Mouse (Mus musculus) midbrain, postnatal 0 days (tissue): ENCODE results near the gene Cpsf6. TPM values are rescaled to one million over a fixed set of nuclear protein-coding genes. Genes with fewer than 3 reads are reported as not detected.

Experiments
- ATAC-seq: fragments of 200-750 bp; cut with Nextera tagmentation; 2 replicates; pipeline ENCODE4 v1.8.0; 2017; ENCODE audit warnings: moderate number of reproducible peaks, mild to moderate bottlenecking, moderate TSS enrichment, moderate library complexity; ENCODE audit not compliant: low FRiP score
- DNase-seq: peaks from one replicate; pipeline ENCODE4 v3.0.0-alpha.2; 2015; ENCODE audit warnings: low spot score
- H3K27ac ChIP-seq: fragments of 300-500 bp; sonication (generic); 2 replicates; pipeline ENCODE4 v1.5.1; 2014; ENCODE audit warnings: low read depth, mild to moderate bottlenecking, low read length, mixed read lengths
- H3K27me3 ChIP-seq: fragments of 300-500 bp; sonication (generic); 2 replicates; pipeline ENCODE4 v1.6.1; 2014; ENCODE audit warnings: low read length, control low read depth, mixed read lengths; ENCODE audit not compliant: insufficient read depth
- H3K36me3 ChIP-seq: fragments of 300-500 bp; sonication (generic); 2 replicates; pipeline ENCODE4 v1.6.1; 2014; ENCODE audit warnings: low read length, control low read depth, mixed read lengths; ENCODE audit not compliant: insufficient read depth
- H3K4me1 ChIP-seq: fragments of 300-500 bp; sonication (generic); 2 replicates; pipeline ENCODE4 v1.6.1; 2014; ENCODE audit warnings: mild to moderate bottlenecking, control low read depth, antibody characterized with exemption, low read length, mixed read lengths; ENCODE audit not compliant: insufficient read depth
- H3K4me2 ChIP-seq: fragments of 300-500 bp; sonication (generic); 2 replicates; pipeline ENCODE4 v1.6.1; 2014; ENCODE audit warnings: low read depth, mild to moderate bottlenecking, low read length, mixed read lengths; ENCODE audit not compliant: poor library complexity, severe bottlenecking
- H3K4me3 ChIP-seq: fragments of 300-500 bp; sonication (generic); 2 replicates; pipeline ENCODE4 v1.5.1; 2014; ENCODE audit warnings: low read depth, mild to moderate bottlenecking, low read length, moderate library complexity
- H3K9ac ChIP-seq: fragments of 300-500 bp; sonication (generic); replicated peaks from 2 replicates; pipeline ENCODE4 v1.6.1; 2014; ENCODE audit warnings: mild to moderate bottlenecking, low read length, moderate library complexity, mixed read lengths; ENCODE audit not compliant: poor library complexity, severe bottlenecking
- H3K9me3 ChIP-seq: fragments of 300-500 bp; sonication (generic); 2 replicates; pipeline ENCODE4 v1.6.1; 2016; ENCODE audit warnings: low read length, control low read depth
- CTCF ChIP-seq: IDR thresholded peaks from 2 replicates; pipeline ENCODE4 v1.5.1; 2016; ENCODE audit warnings: antibody characterized with exemption, mild to moderate bottlenecking
- WGBS: fragments of 180-500 bp; shearing (Covaris S2); extraction: QIAGEN DNeasy Blood & Tissue Kit; methylation state at CpG from one replicate; pipeline ENCODE4 v1.1.7; 2014; 5-methylcytosine and 5-hydroxymethylcytosine counted together
- polyA plus RNA-seq: library from polyadenylated mRNA; unstranded; fragments of >200 nt; fragmentation: Nextera tagmentation; extraction: Ambion mirVana; gene quantifications from 2 replicates; pipeline ENCODE4 v1.2.1, GENCODE M21; 2015
- total RNA-seq: library from RNA; depleted of rRNA; stranded (reverse); fragments of >200 nt; gene quantifications from 2 replicates; pipeline ENCODE4 v1.2.3, GENCODE M21; 2014

Gene Cpsf6
- total and polyA plus RNA-seq, 2 experiments from 2014 or later, result 85.1 to 120 TPM

DNA sequence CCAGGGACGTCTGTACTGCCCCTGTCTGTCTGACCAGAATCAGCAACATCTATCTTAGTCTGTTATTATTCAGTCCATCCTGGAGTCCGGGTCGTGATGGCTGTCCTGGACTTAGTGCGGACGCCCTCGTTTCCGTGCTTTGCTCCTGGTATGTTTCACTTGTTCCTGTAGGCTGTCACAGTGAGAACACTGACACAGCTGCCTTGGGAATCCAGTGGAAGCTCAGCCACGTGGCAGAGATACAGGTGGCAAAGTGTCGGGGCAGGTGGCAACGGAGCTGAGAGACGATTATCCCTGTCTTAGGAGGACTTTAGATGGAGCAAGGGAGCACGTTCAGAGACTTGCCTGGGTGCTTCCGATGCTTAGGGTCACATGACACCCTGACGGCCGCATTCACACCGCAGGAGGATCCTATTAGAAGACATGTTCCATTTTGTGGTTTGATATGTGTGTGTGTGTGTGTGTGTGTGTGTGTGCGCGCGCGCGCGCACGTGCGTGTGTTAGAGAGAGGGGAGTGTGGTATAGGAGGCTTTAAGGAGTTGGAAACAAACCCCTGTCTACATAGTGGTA lies 38.9 kb upstream of the Cpsf6 start:
- DNase-seq (no peak), ATAC-seq (0 out of 2 replicates have a peak, but pooled peaks have one; percentile 32)
- Histone ChIP-seq H3K4me3 (peak overlapping the region; percentile 8; the same call in 1 of the 2 replicates), H3K27me3 (no peaks in the 10 kb centered on the region), H3K4me2 (peak overlapping the region; percentile 45), H3K4me1 (peaks cover 2% of the 10 kb centered on the region; the same call in 1 of the 2 replicates), H3K9ac (no peak overlapping the region; the same call in 1 of the 2 replicates), H3K36me3 (no peaks in the 10 kb centered on the region), H3K27ac (no peak overlapping the region), H3K9me3 (no peaks in the 10 kb centered on the region)
- no peak for TF ChIP-seq CTCF
- 54% methylated on average over 24 of the region's 24 CpGs for WGBS

DNA sequence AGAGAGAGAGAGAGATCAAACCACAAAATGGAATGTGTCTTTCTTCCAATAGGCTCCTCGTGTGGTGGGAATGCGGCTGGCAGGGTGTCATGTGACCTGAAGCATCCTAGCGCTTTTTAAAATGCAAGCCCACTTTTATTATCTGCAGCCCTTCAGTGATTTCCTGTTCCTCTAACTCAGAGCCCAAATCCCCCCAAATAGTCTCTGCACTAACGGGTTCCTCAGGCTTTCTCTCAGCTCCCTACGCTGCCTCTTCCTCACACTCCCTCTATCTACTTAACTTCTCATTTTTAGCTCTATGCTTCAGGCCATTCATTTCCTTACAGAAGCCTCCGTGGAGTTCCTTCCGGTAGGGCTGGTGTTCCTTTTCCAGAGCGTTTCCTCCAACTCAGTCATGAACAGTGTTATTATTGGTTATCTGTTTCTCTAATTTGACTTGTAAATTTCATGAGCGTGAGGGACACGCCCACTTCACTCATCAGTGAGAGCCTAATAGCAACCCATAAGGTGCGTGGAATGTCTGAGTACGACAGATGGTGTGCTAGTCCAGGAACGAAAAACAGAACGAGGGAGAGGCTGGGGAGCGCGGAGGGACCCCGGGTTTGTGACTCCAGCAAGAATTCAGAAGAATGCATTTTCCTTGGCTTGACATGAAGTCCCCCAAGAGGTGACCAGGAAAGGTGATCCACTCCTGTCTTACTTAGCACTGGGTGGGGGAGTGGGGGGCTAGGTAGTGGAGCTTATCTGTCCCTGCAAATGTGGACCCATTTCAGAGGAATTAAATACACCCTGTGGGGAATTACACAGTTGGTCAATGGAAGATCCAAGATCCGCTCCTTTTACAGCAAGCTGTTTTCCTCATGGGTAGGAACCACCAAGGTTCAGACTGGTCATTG lies 38.2 kb upstream of the Cpsf6 start:
- peak overlapping the region; percentile 45 for H3K4me2 ChIP-seq
- WGBS, result 26% methylated on average over 18 of the region's 18 CpGs
- peak overlapping the region; percentile 24; the same call in 1 of the 2 replicates for H3K9ac ChIP-seq
- no peaks in the 10 kb centered on the region for H3K36me3 ChIP-seq
- peak overlapping the region; percentile 67; the same call in 1 of the 2 replicates for H3K27ac ChIP-seq
- no peaks in the 10 kb centered on the region for H3K9me3 ChIP-seq
- peak overlapping the region; percentile 8; the same call in 1 of the 2 replicates for H3K4me3 ChIP-seq
- H3K27me3 ChIP-seq, result no peaks in the 10 kb centered on the region
- H3K4me1 ChIP-seq, result peaks cover 2% of the 10 kb centered on the region; the same call in 1 of the 2 replicates
- no peak for TF ChIP-seq CTCF
- peak; percentile 70 for ATAC-seq
- DNase-seq, result peak; percentile 64

DNA sequence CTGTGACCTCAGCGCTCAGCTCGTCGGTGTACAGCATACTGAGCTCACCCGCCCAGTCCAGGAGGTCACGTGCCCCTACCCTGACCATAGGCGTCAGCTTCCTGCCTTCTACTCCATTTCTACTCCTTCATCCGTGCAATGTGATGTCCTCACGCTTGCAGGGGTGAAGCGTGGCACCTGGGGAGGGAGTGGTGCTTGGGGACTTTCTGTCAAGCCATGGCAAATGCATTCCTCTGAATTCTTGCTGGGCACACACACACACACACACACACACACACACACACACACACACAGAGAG lies 37.6 kb upstream of the Cpsf6 start:
- no peaks in the 10 kb centered on the region for H3K9me3 ChIP-seq
- peaks cover 2% of the 10 kb centered on the region; the same call in 1 of the 2 replicates for H3K4me1 ChIP-seq
- DNase-seq, result peak; percentile 10
- TF ChIP-seq CTCF, result no peak
- H3K4me2 ChIP-seq, result peak overlapping the region; percentile 45
- H3K36me3 ChIP-seq, result no peaks in the 10 kb centered on the region
- 0 out of 2 replicates have a peak overlapping the region, but pooled peaks have one; percentile 24 for H3K9ac ChIP-seq
- H3K27ac ChIP-seq, result peak overlapping the region; percentile 67
- ATAC-seq, result peak; percentile 67
- H3K27me3 ChIP-seq, result no peaks in the 10 kb centered on the region
- WGBS, result 64% methylated on average over 9 of the region's 9 CpGs
- H3K4me3 ChIP-seq, result peak overlapping the region; percentile 8; the same call in 1 of the 2 replicates

DNA sequence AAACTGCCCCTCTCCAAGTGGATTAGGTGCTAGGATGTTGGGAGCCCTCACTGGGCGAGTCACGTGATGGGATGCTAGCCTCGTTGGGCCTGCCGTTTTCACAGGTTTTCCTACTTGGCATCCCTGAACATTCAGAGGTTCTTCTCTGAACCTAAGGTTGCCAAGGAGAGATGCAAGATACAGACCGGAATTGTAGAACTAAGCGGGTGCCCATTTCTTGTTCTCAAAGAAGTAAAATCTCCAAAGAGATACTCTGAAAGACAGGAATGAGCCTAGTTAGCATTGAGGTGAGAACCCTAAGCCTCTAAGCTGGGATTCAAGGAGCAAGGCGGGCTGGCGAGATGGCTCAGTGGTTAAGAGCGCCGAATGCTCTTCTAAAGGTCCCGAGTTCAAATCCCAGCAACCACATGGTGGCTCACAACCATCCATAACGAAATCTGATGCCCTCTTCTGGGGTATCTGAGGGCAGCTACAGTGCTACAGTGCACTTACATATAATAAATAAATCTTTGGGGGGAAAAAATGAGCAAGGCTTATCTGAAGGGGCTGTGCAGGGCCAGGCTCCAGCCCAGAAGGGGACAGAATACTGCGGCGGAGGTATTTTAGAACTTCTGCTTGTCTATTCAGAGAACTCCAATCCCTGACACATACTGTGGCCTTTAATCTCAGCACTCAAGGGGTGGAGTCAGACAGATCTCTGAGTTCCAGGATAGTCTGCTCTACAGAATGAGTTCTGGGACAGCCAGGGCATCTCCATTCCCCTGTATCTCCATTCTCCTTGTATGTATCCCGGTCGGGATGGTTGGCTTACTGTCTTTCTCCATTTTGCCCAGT lies 37.0 kb upstream of the Cpsf6 start:
- no peaks in the 10 kb centered on the region for H3K27me3 ChIP-seq
- H3K9ac ChIP-seq, result 0 out of 2 replicates have a peak overlapping the region, but pooled peaks have one; percentile 24
- DNase-seq, result no peak
- ATAC-seq, result no peak
- no peak overlapping the region; the same call in 1 of the 2 replicates for H3K4me3 ChIP-seq
- H3K27ac ChIP-seq, result peak overlapping the region; percentile 67
- peaks cover 2% of the 10 kb centered on the region; the same call in 1 of the 2 replicates for H3K4me1 ChIP-seq
- WGBS, result 88% methylated on average over 16 of the region's 16 CpGs
- H3K9me3 ChIP-seq, result no peaks in the 10 kb centered on the region
- no peaks in the 10 kb centered on the region for H3K36me3 ChIP-seq
- TF ChIP-seq CTCF, result no peak
- peak overlapping the region; percentile 45 for H3K4me2 ChIP-seq

DNA sequence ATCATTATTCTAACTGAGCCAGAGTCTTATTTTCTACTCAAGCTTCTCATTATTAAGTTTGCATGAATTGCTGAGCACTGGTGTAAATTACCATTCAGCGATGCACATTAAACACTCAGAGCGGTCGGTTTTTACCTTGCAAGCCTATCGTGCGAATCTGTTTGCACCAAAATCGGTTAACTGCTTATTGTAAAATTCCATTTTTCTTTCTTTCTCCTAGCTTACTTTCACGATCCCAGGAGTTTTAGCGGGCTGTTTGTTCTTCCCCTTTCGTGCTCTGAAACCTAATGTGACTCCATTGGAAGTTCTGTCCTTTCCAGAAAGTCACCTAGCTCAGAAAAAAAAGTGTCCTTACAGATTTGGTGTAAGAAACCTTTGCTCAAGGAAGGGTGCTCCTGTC lies 36.3 kb upstream of the Cpsf6 start:
- no peaks in the 10 kb centered on the region for H3K27me3 ChIP-seq
- H3K9me3 ChIP-seq, result no peaks in the 10 kb centered on the region
- peaks cover 2% of the 10 kb centered on the region; the same call in 1 of the 2 replicates for H3K4me1 ChIP-seq
- no peak for DNase-seq
- 86% methylated on average over 9 of the region's 9 CpGs for WGBS
- no peak overlapping the region for H3K4me3 ChIP-seq
- no peak for TF ChIP-seq CTCF
- no peak overlapping the region for H3K27ac ChIP-seq
- no peaks in the 10 kb centered on the region for H3K36me3 ChIP-seq
- H3K4me2 ChIP-seq, result no peak overlapping the region
- no peak overlapping the region for H3K9ac ChIP-seq
- no peak for ATAC-seq
